7 mouse cellular contexts compared by ENCODE assay signal in genomic region chr3:96161869-96162840, GRCm38 (mm10). TPM values are rescaled to one million over a fixed set of nuclear protein-coding genes. Genes with fewer than 3 reads are reported as not detected.
DNase-seq lines count a peak whose midpoint lies in the region; ATAC-seq and TF ChIP-seq lines count a peak whose summit lies in the region.

TSS of gene Mtmr11 (plus strand) at chr3:96162004.

- peak within 1 kb of the TSS; percentile 94 for H3K27ac ChIP-seq in embryonic facial prominence, embryonic 15.5 days (replicated peaks)
- H3K27ac ChIP-seq in hindbrain, embryonic 12.5 days = peak within 1 kb of the TSS; percentile 55
- H3K27ac ChIP-seq in limb, embryonic 13.5 days = peak within 1 kb of the TSS; percentile 91
- peak within 1 kb of the TSS; percentile 98 for H3K27ac ChIP-seq in olfactory bulb, adult 2 months (ENCODE audit: insufficient read depth, low read depth, low read length)

- peak within 1 kb of the TSS; percentile 86 for H3K4me2 ChIP-seq in embryonic facial prominence, embryonic 15.5 days (replicated peaks)
- peak within 1 kb of the TSS; percentile 79 for H3K4me2 ChIP-seq in hindbrain, embryonic 12.5 days (replicated peaks)
- H3K4me2 ChIP-seq in limb, embryonic 13.5 days (replicated peaks) = peak within 1 kb of the TSS; percentile 85

- H3K9ac ChIP-seq in embryonic facial prominence, embryonic 15.5 days = peak within 1 kb of the TSS; percentile 28; the same call in 1 of the 2 replicates
- peak within 1 kb of the TSS; percentile 59 for H3K9ac ChIP-seq in hindbrain, embryonic 12.5 days
- H3K9ac ChIP-seq in limb, embryonic 13.5 days = peak within 1 kb of the TSS; percentile 79

- peaks cover 30% of the 10 kb centered on the region for H3K4me1 ChIP-seq in embryonic facial prominence, embryonic 15.5 days
- H3K4me1 ChIP-seq in hindbrain, embryonic 12.5 days = peaks cover 25% of the 10 kb centered on the region
- peaks cover 26% of the 10 kb centered on the region for H3K4me1 ChIP-seq in limb, embryonic 13.5 days
- H3K4me1 ChIP-seq in olfactory bulb, adult 2 months (ENCODE audit: control insufficient read depth, insufficient read depth, low read length) = peaks cover 18% of the 10 kb centered on the region

- no peaks in the 10 kb centered on the region for H3K9me3 ChIP-seq in embryonic facial prominence, embryonic 15.5 days (replicated peaks)
- H3K9me3 ChIP-seq in hindbrain, embryonic 12.5 days (replicated peaks) = no peaks in the 10 kb centered on the region
- no peaks in the 10 kb centered on the region for H3K9me3 ChIP-seq in limb, embryonic 13.5 days

- H3K27me3 ChIP-seq in embryonic facial prominence, embryonic 15.5 days = no peaks in the 10 kb centered on the region
- H3K27me3 ChIP-seq in hindbrain, embryonic 12.5 days = no peaks in the 10 kb centered on the region; the same call in 1 of the 2 replicates
- H3K27me3 ChIP-seq in limb, embryonic 13.5 days = no peaks in the 10 kb centered on the region

- DNase-seq in Muller cell, postnatal 12 days (ENCODE audit: inconsistent ontology term) = peak; percentile 47
- DNase-seq in spleen, adult 18-20 months = no peak

- H3K36me3 ChIP-seq in embryonic facial prominence, embryonic 15.5 days = 0 out of 2 replicates have a peak, but pooled peaks cover 5% of the 10 kb centered on the region
- no peaks in the 10 kb centered on the region for H3K36me3 ChIP-seq in hindbrain, embryonic 12.5 days
- H3K36me3 ChIP-seq in limb, embryonic 13.5 days = peaks cover 8% of the 10 kb centered on the region

- peak within 1 kb of the TSS; percentile 57 for H3K4me3 ChIP-seq in embryonic facial prominence, embryonic 15.5 days (replicated peaks)
- peak within 1 kb of the TSS; percentile 37 for H3K4me3 ChIP-seq in hindbrain, embryonic 12.5 days
- H3K4me3 ChIP-seq in limb, embryonic 13.5 days = peak within 1 kb of the TSS; percentile 62
- H3K4me3 ChIP-seq in olfactory bulb, adult 2 months (ENCODE audit: insufficient read depth, low read depth, low read length) = peak within 1 kb of the TSS; percentile 62

- ATAC-seq in CD4-positive, CD25-positive, alpha-beta regulatory T cell, adult 4 months = peak; percentile 23
- no peak for ATAC-seq in embryonic facial prominence, embryonic 15.5 days (ENCODE audit: insufficient number of reproducible peaks, low FRiP score, low TSS enrichment, low read depth)
- no peak for ATAC-seq in hindbrain, embryonic 12.5 days (ENCODE audit: low FRiP score)
- peak; percentile 38; the same call in 1 of the 2 replicates for ATAC-seq in limb, embryonic 13.5 days (ENCODE audit: low FRiP score, low read depth)

- TF ChIP-seq CTCF in olfactory bulb, adult 2 months (IDR thresholded peaks at IDR 0.05; ENCODE audit: insufficient read depth, low read depth, low read length) = no peak

- WGBS in embryonic facial prominence, embryonic 15.5 days = 5% methylated on average over 15 of the region's 16 CpGs
- WGBS in hindbrain, embryonic 12.5 days = 9% methylated on average over 15 of the region's 16 CpGs
- 3% methylated on average over 16 of the region's 16 CpGs for WGBS in limb, embryonic 13.5 days
- WGBS in olfactory bulb, adult 2 months = 3% methylated on average over 16 of the region's 16 CpGs

- TF ChIP-seq POLR2A in olfactory bulb, adult 2 months (IDR thresholded peaks at IDR 0.05; ENCODE audit: insufficient read depth, low read depth, low read length) = 0 out of 2 replicates have a peak, but pooled peaks have one; percentile 16

RNA-seq across cellular contexts. Expression of gene Mtmr11, which starts in this region (rescaled TPM):
- polyA plus RNA-seq in CD4-positive, CD25-positive, alpha-beta regulatory T cell, adult 4 months (2017; shearing (Covaris generic)) = 1 to 10 TPM; 2.3 to 2.4 TPM
- polyA plus RNA-seq in embryonic facial prominence, embryonic 15.5 days (2015; fragmentation: Nextera tagmentation; extraction: Ambion mirVana) = 25.7 and 26.6 TPM in 2 replicates
- 20.8 and 23.0 TPM in 2 replicates for polyA plus RNA-seq in hindbrain, embryonic 12.5 days (2016; fragmentation: Nextera tagmentation; extraction: Ambion mirVana)
- 34.9 and 39.6 TPM in 2 replicates for polyA plus RNA-seq in limb, embryonic 13.5 days (2015; fragmentation: Nextera tagmentation; extraction: Ambion mirVana)
- polyA plus RNA-seq in olfactory bulb, adult 2 months (2012; ENCODE audit: insufficient read depth, insufficient read length, low replicate concordance, missing spikeins) = not detected in 2 replicates

Comparison
In these comparisons a context has a peak if more than half of its experiments do, and no peak if none do; other contexts are left out.
1. ATAC-seq: peak in CD4-positive, CD25-positive, alpha-beta regulatory T cell, adult 4 months (single experiment) and limb, embryonic 13.5 days (single experiment); none in embryonic facial prominence, embryonic 15.5 days (single experiment) and hindbrain, embryonic 12.5 days (single experiment).
2. H3K9ac ChIP-seq: peak in every context shown above with its lines; median percentile 79 in limb, embryonic 13.5 days; 59 in hindbrain, embryonic 12.5 days; 28 in embryonic facial prominence, embryonic 15.5 days.
3. Peak in every context shown above with its lines, with median percentiles within 50 percentile points of each other: H3K27ac ChIP-seq, H3K4me2 ChIP-seq and H3K4me3 ChIP-seq.